Comparison of ENCODE assay signal across 9 mouse cellular contexts in genomic region chr11:80489172-80489881, GRCm38 (mm10). TPM values are rescaled to one million over a fixed set of nuclear protein-coding genes. Genes with fewer than 3 reads are reported as not detected.
DNase-seq lines count a peak whose midpoint lies in the region; TF ChIP-seq lines count a peak whose summit lies in the region.
"Had no signal": no experiment of that assay in that cellular context is flagged by ENCODE, and none has a peak within 500 bp of the region (broad histone marks: within the 10 kb centered on the region; RNA-seq: fewer than 3 reads in every experiment).

No protein-coding gene starts in this region.

- TF ChIP-seq POLR2A in cortical plate, adult 2 months (IDR thresholded peaks at IDR 0.05; ENCODE audit: extremely low read depth, insufficient read depth, low read length) = no peak

- peaks cover 69% of the 10 kb centered on the region for H3K4me1 ChIP-seq in heart, embryonic 10.5 days
- peaks cover 20% of the 10 kb centered on the region for H3K4me1 ChIP-seq in cortical plate, adult 2 months (ENCODE audit: control insufficient read depth, insufficient read depth, low read length)

- H3K27ac ChIP-seq in heart, embryonic 10.5 days = peak overlapping the region; percentile 59; the same call in 1 of the 2 replicates
- H3K27ac ChIP-seq in cortical plate, adult 2 months (ENCODE audit: insufficient read depth, low read length) = peak overlapping the region; percentile 81
- H3K27ac ChIP-seq in layer of hippocampus, adult 2 months = peak overlapping the region; percentile 93

- H3K27me3 ChIP-seq in heart, embryonic 10.5 days (ENCODE audit: insufficient read depth, poor library complexity, severe bottlenecking) = no peaks in the 10 kb centered on the region

- no peak overlapping the region for H3K4me3 ChIP-seq in heart, embryonic 10.5 days
- H3K4me3 ChIP-seq in cortical plate, adult 2 months (ENCODE audit: insufficient read depth, low read length) = no peak overlapping the region
- H3K4me3 ChIP-seq in layer of hippocampus, adult 2 months = no peak overlapping the region
- H3K4me3 ChIP-seq: erythroblast, embryonic 14.5 days had no signal

- no peaks in the 10 kb centered on the region for H3K9me3 ChIP-seq in heart, embryonic 10.5 days

- 47% methylated on average over 12 of the region's 12 CpGs for WGBS in heart, embryonic 10.5 days

- no peaks in the 10 kb centered on the region for H3K36me3 ChIP-seq in heart, embryonic 10.5 days

- no peak for TF ChIP-seq CTCF in cortical plate, adult 2 months (IDR thresholded peaks at IDR 0.05; ENCODE audit: extremely low read depth, insufficient read depth, low read length)
- TF ChIP-seq CTCF in layer of hippocampus, adult 2 months (conservative IDR thresholded peaks at IDR 0.05) = peak; percentile 9; the same call in 1 of the 2 replicates

- DNase-seq in heart, embryonic 10.5 days (ENCODE audit: low spot score) = no peak
- no peak for DNase-seq in heart, postnatal 4 days
- DNase-seq in 3134 (ENCODE audit: extremely low read depth, insufficient read length, low spot score) = peak; percentile 78
- peak; percentile 81 to 87 for DNase-seq in layer of hippocampus, adult 2 months (ENCODE audit: low spot score in 2 of 2)
- peak; percentile 49 for DNase-seq in naive thymus-derived CD4-positive, alpha-beta T cell, adult 2 months (ENCODE audit: low read depth)
- DNase-seq in spleen, adult 12 weeks (ENCODE audit: low spot score) = no peak
- no peak for DNase-seq in ovary, postnatal 14 days (ENCODE audit: low spot score)

RNA-seq across cellular contexts. Expression of gene Cdk5r1, which starts 12.5 kb away (rescaled TPM):
- polyA plus RNA-seq in heart, embryonic 10.5 days (2016; fragmentation: Nextera tagmentation; extraction: Ambion mirVana) = 0.34 and 0.72 TPM in 2 replicates
- 1 to 10 TPM; 1.2 to 1.8 TPM for total RNA-seq in heart, postnatal 4 days (2021)
- 215 and 234 TPM in 2 replicates for polyA plus RNA-seq in cortical plate, adult 2 months (2012; rRNA removed)
- 100 to 1,000 TPM; 218 to 227 TPM for total RNA-seq in layer of hippocampus, adult 2 months (2021)

Comparison
In these comparisons a context has a peak if more than half of its experiments do, and no peak if none do; other contexts are left out.
1. DNase-seq: peak in 3134 (single experiment), layer of hippocampus, adult 2 months (2 of 2) and naive thymus-derived CD4-positive, alpha-beta T cell, adult 2 months (single experiment); none in heart, embryonic 10.5 days (single experiment), heart, postnatal 4 days (single experiment), spleen, adult 12 weeks (single experiment) and ovary, postnatal 14 days (single experiment).
2. RNA of gene Cdk5r1, which starts 12.5 kb away (total RNA-seq): 218 to 227 TPM in layer of hippocampus, adult 2 months; 1.2 to 1.8 TPM in heart, postnatal 4 days; every median in the first group is over 10 times any median in the second.
3. Peak in every context shown above with its lines, with median percentiles within 50 percentile points of each other: H3K27ac ChIP-seq.